Mouse (Mus musculus): ENCODE data around the gene Tmem130.

Gene Tmem130

GRCm38 (mm10) chr5:144761161-144761868, at the start of gene Tmem130:
TSS of gene Tmem130 (minus strand) at chr5:144761818.
- peak; percentile 55 for DNase-seq (ENCODE audit: low read depth, low spot score)

- DNase-seq (ENCODE audit: low read depth, low spot score): no peak
Observed at GRCm38 (mm10) chr5:144806931-144807330, 45.3 kb upstream of the Tmem130 start.

- DNase-seq (ENCODE audit: low read depth, low spot score): no peak
Observed at GRCm38 (mm10) chr5:144804181-144804580, 42.6 kb upstream of the Tmem130 start.

GRCm38 (mm10) chr5:144803066-144803465, 41.4 kb upstream of the Tmem130 start:
- DNase-seq (ENCODE audit: low read depth, low spot score): no peak

GRCm38 (mm10) chr5:144797116-144797515, 35.5 kb upstream of the Tmem130 start:
- no peak for DNase-seq (ENCODE audit: low read depth, low spot score)

GRCm38 (mm10) chr5:144794687-144795086, 33.1 kb upstream of the Tmem130 start:
- peak; percentile 47 for DNase-seq (ENCODE audit: low read depth, low spot score)

- no peak for DNase-seq (ENCODE audit: low read depth, low spot score)
Observed at GRCm38 (mm10) chr5:144793374-144793773, 31.8 kb upstream of the Tmem130 start.

GRCm38 (mm10) chr5:144786464-144786863, 24.8 kb upstream of the Tmem130 start:
- DNase-seq (ENCODE audit: low read depth, low spot score): no peak

GRCm38 (mm10) chr5:144780654-144781053, 19.0 kb upstream of the Tmem130 start:
- DNase-seq (ENCODE audit: low read depth, low spot score): no peak

GRCm38 (mm10) chr5:144773231-144773630, 11.6 kb upstream of the Tmem130 start:
- no peak for DNase-seq (ENCODE audit: low read depth, low spot score)

- no peak for DNase-seq (ENCODE audit: low read depth, low spot score)
Observed at GRCm38 (mm10) chr5:144769067-144769482, 7.5 kb upstream of the Tmem130 start.

- DNase-seq (ENCODE audit: low read depth, low spot score): peak; percentile 96
Observed at GRCm38 (mm10) chr5:144767911-144768841, 6.6 kb upstream of the Tmem130 start.

GRCm38 (mm10) chr5:144767106-144767798, 5.6 kb upstream of the Tmem130 start, which contains the start of gene Trrap:
TSS of gene Trrap (plus strand) at chr5:144767732.
- peak; percentile 20 for DNase-seq (ENCODE audit: low read depth, low spot score)

- peak; percentile 11 for DNase-seq (ENCODE audit: low read depth, low spot score)
Observed at GRCm38 (mm10) chr5:144766646-144767045, 5.0 kb upstream of the Tmem130 start.

- DNase-seq (ENCODE audit: low read depth, low spot score): no peak
Observed at GRCm38 (mm10) chr5:144766026-144766425, 4.4 kb upstream of the Tmem130 start.

GRCm38 (mm10) chr5:144758422-144758821, 3.2 kb downstream of the Tmem130 start:
- DNase-seq (ENCODE audit: low read depth, low spot score): no peak

GRCm38 (mm10) chr5:144757402-144757801, 4.2 kb downstream of the Tmem130 start:
- no peak for DNase-seq (ENCODE audit: low read depth, low spot score)

GRCm38 (mm10) chr5:144755191-144755590, 6.4 kb downstream of the Tmem130 start:
- no peak for DNase-seq (ENCODE audit: low read depth, low spot score)

GRCm38 (mm10) chr5:144753041-144753440, 8.6 kb downstream of the Tmem130 start:
- peak; percentile 78 for DNase-seq (ENCODE audit: low read depth, low spot score)

GRCm38 (mm10) chr5:144752432-144752831, 9.2 kb downstream of the Tmem130 start:
- peak; percentile 62 for DNase-seq (ENCODE audit: low read depth, low spot score)

GRCm38 (mm10) chr5:144737101-144737500, 24.5 kb downstream of the Tmem130 start:
- DNase-seq (ENCODE audit: low read depth, low spot score): no peak

- DNase-seq (ENCODE audit: low read depth, low spot score): peak; percentile 72
Observed at GRCm38 (mm10) chr5:144734949-144735348, 26.7 kb downstream of the Tmem130 start.

Measured in CD4-positive, CD25-positive, alpha-beta regulatory T cell, adult 2 months (primary cell).